Mouse (Mus musculus) stomach, embryonic 14.5 days (tissue): ENCODE measurements at regions not wholly inside any gene's neighbourhood (a gene's known extent, or its start where the extent isn't known, plus 50 kb on each side); places are given as distances from the start of the nearest gene placed in this dataset.
A peak's percentile ranks its signal among the peaks of the same experiment; 100 is the strongest.

Source experiments
- ATAC-seq: fragments of 200-750 bp; cut with Nextera tagmentation; 2 replicates; pipeline ENCODE4 v1.8.0; 2017; ENCODE audit warnings: low read depth, moderate TSS enrichment; ENCODE audit not compliant: insufficient number of reproducible peaks, insufficient read depth, low FRiP score
- H3K27ac ChIP-seq: fragments of 300-500 bp; sonication (generic); 2 replicates; pipeline ENCODE4 v1.5.1; 2014; ENCODE audit warnings: mild to moderate bottlenecking, low read length, moderate library complexity, mixed read lengths
- H3K27me3 ChIP-seq: fragments of 300-500 bp; sonication (generic); 2 replicates; pipeline ENCODE4 v1.6.1; 2014; ENCODE audit warnings: low read length, control low read depth, mixed read lengths; ENCODE audit not compliant: control insufficient read depth, insufficient read depth
- H3K36me3 ChIP-seq: fragments of 300-500 bp; sonication (generic); 2 replicates; pipeline ENCODE4 v1.6.1; 2014; ENCODE audit warnings: mild to moderate bottlenecking, control low read depth, low read length, moderate library complexity, mixed read lengths; ENCODE audit not compliant: control insufficient read depth, insufficient read depth
- H3K4me1 ChIP-seq: fragments of 300-500 bp; sonication (generic); 2 replicates; pipeline ENCODE4 v1.6.1; 2014; ENCODE audit warnings: low read length, control low read depth, mixed read lengths; ENCODE audit not compliant: control insufficient read depth, insufficient read depth
- H3K4me2 ChIP-seq: fragments of 300-500 bp; sonication (generic); replicated peaks from 2 replicates; pipeline ENCODE4 v1.6.1; 2014; ENCODE audit warnings: low read depth, low read length, control low read depth
- H3K4me3 ChIP-seq: fragments of 300-500 bp; sonication (generic); 2 replicates; pipeline ENCODE4 v1.5.1; 2014; ENCODE audit warnings: low read depth, low read length, control low read depth
- H3K9ac ChIP-seq: fragments of 300-500 bp; sonication (generic); replicated peaks from 2 replicates; pipeline ENCODE4 v1.6.1; 2014; ENCODE audit warnings: low read depth, mild to moderate bottlenecking, control low read depth, low read length, moderate library complexity, mixed read lengths
- H3K9me3 ChIP-seq: fragments of 300-500 bp; sonication (generic); 2 replicates; pipeline ENCODE4 v1.6.1; 2016; ENCODE audit warnings: low read depth, low read length, control low read depth; ENCODE audit not compliant: control insufficient read depth
- WGBS: fragments of 180-500 bp; shearing (Covaris S2); extraction: QIAGEN DNeasy Blood & Tissue Kit; methylation state at CpG from one replicate; pipeline ENCODE4 v1.1.7; 2014; 5-methylcytosine and 5-hydroxymethylcytosine counted together

DNA sequence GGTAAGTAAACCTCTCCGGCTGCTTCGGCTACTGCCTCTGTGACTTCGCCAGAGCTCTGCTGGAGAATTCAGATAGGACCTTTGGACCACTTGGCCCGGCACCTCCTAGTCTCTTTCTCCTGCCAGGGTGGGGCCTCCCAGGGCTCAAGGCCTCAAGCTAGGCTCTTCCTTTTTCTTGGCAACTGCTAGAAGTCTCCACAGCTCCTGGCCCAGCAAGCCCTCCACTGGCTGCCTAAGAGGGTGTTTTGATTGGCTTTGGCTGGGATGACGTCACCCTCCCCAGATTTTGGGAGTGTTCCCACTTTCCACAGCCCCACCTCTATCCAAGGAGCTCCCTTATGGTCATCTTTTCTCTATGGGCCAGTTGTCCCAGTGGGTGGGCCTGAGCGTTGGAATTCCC, 949.4 kb downstream of the 4930447A16Rik start:
- no peak; the same call in 1 of the 2 replicates for ATAC-seq
- no peak overlapping the region for H3K4me2 ChIP-seq
- no peaks in the 10 kb centered on the region for H3K36me3 ChIP-seq
- 85% methylated on average over 6 of the region's 6 CpGs for WGBS
- no peak overlapping the region for H3K27ac ChIP-seq
- no peaks in the 10 kb centered on the region for H3K9me3 ChIP-seq
- H3K9ac ChIP-seq, result no peak overlapping the region
- H3K4me3 ChIP-seq, result no peak overlapping the region
- no peaks in the 10 kb centered on the region for H3K27me3 ChIP-seq
- H3K4me1 ChIP-seq, result no peaks in the 10 kb centered on the region

DNA sequence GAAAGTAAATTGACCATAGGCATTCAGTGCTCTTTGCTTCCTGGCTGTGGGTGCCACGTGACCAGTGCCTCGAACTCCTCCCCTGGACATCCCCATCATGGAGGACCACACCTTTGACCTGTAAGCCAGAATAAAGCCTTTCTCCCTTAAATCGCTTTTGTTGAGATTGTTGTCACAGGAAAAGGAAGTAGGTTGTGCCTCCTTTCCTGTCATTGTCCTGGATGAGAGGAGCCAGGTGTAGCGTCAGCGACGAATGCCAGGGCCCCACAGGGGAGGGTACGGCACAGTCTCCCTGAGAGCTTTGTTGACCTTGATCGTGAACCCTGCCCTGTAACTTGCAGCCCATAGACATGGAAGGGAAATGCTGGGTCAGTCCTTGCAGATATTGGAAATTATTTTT, 952.8 kb downstream of the 4930447A16Rik start:
- whole genome bisulfite sequencing, result 71% methylated on average over 8 of the region's 8 CpGs

DNA sequence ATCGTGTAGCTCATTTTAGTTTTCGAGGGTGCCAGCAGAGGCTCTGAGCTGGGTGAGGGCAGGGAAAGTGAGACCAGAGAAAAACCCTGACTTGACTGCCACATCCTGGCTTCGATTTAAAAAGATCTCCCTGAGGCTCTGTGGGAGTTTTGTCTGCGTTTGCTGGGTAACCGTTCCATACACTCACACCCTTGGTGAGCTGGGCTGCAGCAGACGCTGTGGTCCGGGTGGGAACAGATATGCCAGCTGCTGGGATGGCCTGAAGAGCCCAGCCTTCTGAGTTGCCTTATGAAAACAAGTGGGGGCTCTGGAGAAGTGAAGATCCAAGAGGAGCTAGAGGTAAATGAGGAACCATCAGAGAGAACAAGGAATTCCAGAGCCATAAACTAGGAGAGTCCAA, 962.3 kb downstream of the 4930447A16Rik start:
- WGBS, result 76% methylated on average over 7 of the region's 7 CpGs
- H3K9ac ChIP-seq, result no peak overlapping the region
- no peaks in the 10 kb centered on the region for H3K36me3 ChIP-seq
- peaks cover 15% of the 10 kb centered on the region for H3K4me1 ChIP-seq
- no peaks in the 10 kb centered on the region for H3K27me3 ChIP-seq
- no peak overlapping the region for H3K27ac ChIP-seq
- no peak for ATAC-seq
- H3K9me3 ChIP-seq, result no peaks in the 10 kb centered on the region
- H3K4me2 ChIP-seq, result no peak overlapping the region
- H3K4me3 ChIP-seq, result no peak overlapping the region

More for the DNA sequence above, 952.8 kb downstream of the 4930447A16Rik start:
- Histone ChIP-seq H3K9me3 (no peaks in the 10 kb centered on the region), H3K27me3 (no peaks in the 10 kb centered on the region), H3K4me3 (no peak overlapping the region), H3K4me2 (no peak overlapping the region), H3K36me3 (no peaks in the 10 kb centered on the region), H3K27ac (no peak overlapping the region), H3K9ac (no peak overlapping the region), H3K4me1 (no peaks in the 10 kb centered on the region)
- no peak for ATAC-seq

DNA sequence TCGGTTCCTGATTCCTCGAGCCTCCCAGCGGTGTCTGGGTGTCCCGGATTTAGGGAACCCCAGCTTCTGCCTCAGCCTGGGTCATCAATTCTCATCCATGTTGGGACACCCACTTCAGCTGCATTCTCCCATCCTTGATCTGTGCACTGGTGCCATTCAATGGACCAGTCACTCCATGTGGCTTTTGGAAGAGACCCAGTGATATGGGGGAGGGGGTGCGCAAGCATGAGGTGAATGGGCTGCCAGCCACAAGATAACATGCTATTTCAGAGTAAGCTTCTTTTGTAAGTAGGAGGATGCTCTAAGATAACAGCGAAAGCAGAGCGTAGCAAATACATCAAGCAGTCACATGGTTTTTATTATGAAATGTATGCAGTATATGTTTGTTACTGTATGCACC, 963.1 kb downstream of the 4930447A16Rik start:
- no peaks in the 10 kb centered on the region for H3K27me3 ChIP-seq
- no peaks in the 10 kb centered on the region for H3K9me3 ChIP-seq
- H3K9ac ChIP-seq, result no peak overlapping the region
- 90% methylated on average over 7 of the region's 7 CpGs for WGBS
- H3K27ac ChIP-seq, result no peak overlapping the region
- no peak for ATAC-seq
- no peaks in the 10 kb centered on the region for H3K36me3 ChIP-seq
- no peak overlapping the region for H3K4me3 ChIP-seq
- no peak overlapping the region for H3K4me2 ChIP-seq
- peaks cover 15% of the 10 kb centered on the region for H3K4me1 ChIP-seq

DNA sequence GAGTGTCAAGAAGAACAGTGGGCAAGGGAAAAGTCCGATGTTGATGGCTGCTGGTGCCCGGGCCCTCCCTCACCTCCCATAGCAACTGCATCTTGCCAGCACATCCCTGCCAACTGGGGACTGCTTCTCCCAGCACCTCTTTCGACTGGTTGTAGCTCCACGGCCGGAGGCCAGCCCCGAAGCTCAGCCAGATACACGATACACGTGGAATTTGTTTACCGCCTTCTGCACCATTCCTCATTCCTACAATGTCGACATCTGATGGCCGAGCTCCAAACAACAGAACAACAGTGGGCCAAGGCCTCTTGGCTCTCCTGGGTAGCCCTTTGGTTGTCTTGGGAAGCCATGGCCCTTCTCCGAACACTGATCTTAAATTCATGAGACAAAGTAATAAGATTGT, 965.1 kb downstream of the 4930447A16Rik start:
- no peaks in the 10 kb centered on the region for H3K36me3 ChIP-seq
- no peak for ATAC-seq
- peaks cover 6% of the 10 kb centered on the region; the same call in 1 of the 2 replicates for H3K4me1 ChIP-seq
- H3K4me3 ChIP-seq, result no peak overlapping the region
- H3K4me2 ChIP-seq, result no peak overlapping the region
- H3K27ac ChIP-seq, result no peak overlapping the region
- no peak overlapping the region for H3K9ac ChIP-seq
- no peaks in the 10 kb centered on the region for H3K27me3 ChIP-seq
- no peaks in the 10 kb centered on the region for H3K9me3 ChIP-seq
- 76% methylated on average over 12 of the region's 12 CpGs for WGBS

DNA sequence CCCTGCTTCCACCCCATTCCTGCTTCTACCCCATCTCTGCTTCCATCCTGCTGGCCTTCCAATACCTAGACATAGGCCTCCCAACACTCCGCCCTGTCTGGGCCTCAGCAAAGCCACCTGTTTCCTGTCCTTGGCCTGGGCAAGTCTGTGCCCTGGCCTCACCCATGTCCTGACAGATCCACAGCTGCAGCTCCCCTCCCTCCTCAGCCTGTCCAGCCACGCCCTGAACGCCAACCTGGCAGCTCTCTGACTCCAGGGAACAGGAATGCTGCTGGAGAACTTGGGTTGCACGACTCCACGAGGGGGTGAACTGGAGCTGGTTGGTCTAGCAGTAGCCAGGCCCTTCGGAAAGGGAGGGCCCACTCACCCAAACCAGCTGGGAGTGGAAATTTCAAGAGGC, 966.1 kb downstream of the 4930447A16Rik start:
- WGBS, result 57% methylated on average over 6 of the region's 6 CpGs

DNA sequence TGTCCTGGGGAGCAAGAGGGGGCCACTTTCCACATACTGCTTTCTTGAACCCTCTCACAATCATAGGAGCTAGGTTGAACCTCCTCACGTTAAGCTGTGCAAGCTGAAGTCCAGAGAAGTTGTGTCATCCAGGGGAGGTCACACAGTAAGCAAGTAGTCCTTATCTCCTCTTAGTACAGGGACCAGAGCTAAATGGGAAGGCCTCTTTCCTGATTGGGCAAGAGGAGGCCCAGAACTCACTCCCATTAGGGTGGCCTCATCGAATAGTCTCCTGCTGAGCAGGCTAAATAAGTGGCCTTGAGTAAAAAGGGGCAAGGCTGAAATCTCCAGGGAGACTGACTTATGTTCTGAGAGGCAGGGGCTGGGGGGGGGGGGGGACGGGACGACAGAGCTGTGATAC, 966.5 kb downstream of the 4930447A16Rik start:
- Histone ChIP-seq H3K36me3 (no peaks in the 10 kb centered on the region), H3K9me3 (no peaks in the 10 kb centered on the region), H3K27me3 (no peaks in the 10 kb centered on the region), H3K4me2 (no peak overlapping the region), H3K27ac (peak overlapping the region; percentile 64; the same call in 1 of the 2 replicates), H3K4me3 (no peak overlapping the region), H3K4me1 (peaks cover 6% of the 10 kb centered on the region; the same call in 1 of the 2 replicates), H3K9ac (no peak overlapping the region)
- 25% methylated on average over 4 of the region's 4 CpGs for WGBS
- no peak for ATAC-seq

More for the DNA sequence above, 966.1 kb downstream of the 4930447A16Rik start:
- H3K4me2 ChIP-seq, result no peak overlapping the region
- H3K4me1 ChIP-seq, result peaks cover 6% of the 10 kb centered on the region; the same call in 1 of the 2 replicates
- H3K9me3 ChIP-seq, result no peaks in the 10 kb centered on the region
- ATAC-seq, result peak; percentile 81
- no peak overlapping the region for H3K4me3 ChIP-seq
- no peak overlapping the region for H3K9ac ChIP-seq
- no peaks in the 10 kb centered on the region for H3K27me3 ChIP-seq
- no peaks in the 10 kb centered on the region for H3K36me3 ChIP-seq
- H3K27ac ChIP-seq, result peak overlapping the region; percentile 64; the same call in 1 of the 2 replicates

DNA sequence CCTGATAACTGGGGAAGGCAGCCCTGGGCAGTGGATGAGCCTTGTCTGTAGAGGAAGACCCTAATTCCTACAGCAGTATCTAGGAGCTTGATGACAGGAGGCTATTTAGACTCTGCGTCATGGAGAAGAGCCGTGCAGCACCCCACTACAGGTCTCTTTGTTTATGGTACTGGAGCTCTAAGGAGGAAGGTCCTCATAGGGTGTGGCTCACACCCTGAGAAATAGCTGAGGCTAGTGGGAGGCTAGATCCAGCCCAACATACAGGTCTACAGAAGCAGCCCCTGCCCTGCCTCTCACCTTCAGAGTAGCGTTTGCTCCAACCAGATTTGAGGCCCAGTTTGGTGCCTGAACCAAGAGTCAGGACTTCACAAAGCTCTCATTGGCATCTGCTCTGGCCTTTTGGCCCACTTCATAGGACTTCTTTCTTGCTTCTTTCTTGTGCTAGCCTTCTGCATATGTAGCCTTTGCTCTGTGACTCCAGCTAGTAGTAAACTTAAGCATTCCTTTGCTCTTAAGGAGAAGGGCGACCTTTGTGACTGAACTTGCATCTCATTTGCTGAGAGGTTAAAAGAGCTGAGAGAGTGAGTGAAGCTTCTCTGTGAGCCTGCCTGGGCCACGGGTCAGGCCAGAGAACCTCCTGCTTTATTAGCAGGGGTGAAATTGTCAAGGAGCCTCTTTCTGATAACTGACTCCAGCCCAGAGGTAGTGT, 967.2 kb downstream of the 4930447A16Rik start:
- H3K27ac ChIP-seq, result no peak overlapping the region
- ATAC-seq, result no peak
- peaks cover 6% of the 10 kb centered on the region; the same call in 1 of the 2 replicates for H3K4me1 ChIP-seq
- no peak overlapping the region for H3K4me2 ChIP-seq
- H3K27me3 ChIP-seq, result no peaks in the 10 kb centered on the region
- H3K9ac ChIP-seq, result no peak overlapping the region
- no peaks in the 10 kb centered on the region for H3K36me3 ChIP-seq
- H3K4me3 ChIP-seq, result no peak overlapping the region
- WGBS, result 63% methylated on average over 5 of the region's 5 CpGs
- H3K9me3 ChIP-seq, result no peaks in the 10 kb centered on the region

DNA sequence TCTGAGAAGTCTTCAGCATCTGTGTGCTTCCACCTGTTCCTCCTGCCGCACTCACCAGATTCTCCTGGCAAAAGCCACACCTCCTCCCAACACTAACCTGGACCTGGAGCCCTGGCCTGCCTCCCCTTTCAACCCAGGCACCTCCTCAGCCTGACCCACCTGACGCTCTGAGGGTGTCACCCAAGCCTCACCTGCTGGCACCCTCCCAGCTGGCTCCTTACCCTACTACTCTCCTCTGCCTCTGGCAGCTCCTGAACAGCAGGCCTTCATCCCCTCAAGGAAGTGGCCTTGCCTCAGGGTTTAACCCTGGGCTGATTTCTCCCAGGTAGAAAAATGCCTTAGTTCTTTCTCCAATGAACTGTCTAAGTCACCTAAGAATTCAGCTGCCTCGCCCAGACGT, 973.5 kb downstream of the 4930447A16Rik start:
- WGBS, result 75% methylated on average over 4 of the region's 4 CpGs
- no peaks in the 10 kb centered on the region for H3K9me3 ChIP-seq
- H3K27me3 ChIP-seq, result no peaks in the 10 kb centered on the region
- H3K36me3 ChIP-seq, result no peaks in the 10 kb centered on the region
- ATAC-seq, result no peak
- no peak overlapping the region for H3K9ac ChIP-seq
- no peak overlapping the region for H3K4me2 ChIP-seq
- peaks cover 7% of the 10 kb centered on the region; the same call in 1 of the 2 replicates for H3K4me1 ChIP-seq
- H3K4me3 ChIP-seq, result no peak overlapping the region
- H3K27ac ChIP-seq, result no peak overlapping the region
